Mouse (Mus musculus): ENCODE measurements around the gene Gm6408.
"Not testable (repeated sequence)": the region's sequence is repeated elsewhere in the genome, so short reads cannot be mapped to it uniquely, and the experiment has no call there.

DNA sequence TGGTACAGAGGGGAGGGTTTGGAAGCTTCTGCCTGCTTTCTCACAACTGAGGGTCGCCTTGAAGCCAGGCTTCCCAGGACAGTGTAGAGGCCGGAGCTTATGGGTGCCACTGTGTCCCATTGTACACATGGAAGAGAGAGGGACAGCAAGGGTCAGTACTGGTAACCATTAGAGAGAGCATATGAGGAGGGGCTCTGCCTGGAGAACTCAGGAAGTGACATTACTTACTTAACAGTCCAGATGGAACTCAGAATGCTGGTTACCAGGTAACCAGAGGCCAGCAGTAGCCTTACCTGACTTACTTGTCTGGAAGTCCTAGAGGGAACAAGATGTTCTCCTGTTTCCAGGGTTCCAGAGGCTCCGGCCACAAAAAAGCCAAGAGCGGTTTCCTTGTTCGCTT, 20.3 kb downstream of the Gm6408 start, which contains the start of gene 4930449I24Rik:
- not testable (repeated sequence) for TF ChIP-seq CTCF, EP300 (IDR thresholded peaks at IDR 0.05; ENCODE audit: low read depth)
